Mouse (Mus musculus): ENCODE results near the gene Casp12. TPM values are rescaled to one million over a fixed set of nuclear protein-coding genes. Genes with fewer than 3 reads are reported as not detected.

Gene Casp12
- total and polyA plus RNA-seq, 3 experiments = not detected

DNA sequence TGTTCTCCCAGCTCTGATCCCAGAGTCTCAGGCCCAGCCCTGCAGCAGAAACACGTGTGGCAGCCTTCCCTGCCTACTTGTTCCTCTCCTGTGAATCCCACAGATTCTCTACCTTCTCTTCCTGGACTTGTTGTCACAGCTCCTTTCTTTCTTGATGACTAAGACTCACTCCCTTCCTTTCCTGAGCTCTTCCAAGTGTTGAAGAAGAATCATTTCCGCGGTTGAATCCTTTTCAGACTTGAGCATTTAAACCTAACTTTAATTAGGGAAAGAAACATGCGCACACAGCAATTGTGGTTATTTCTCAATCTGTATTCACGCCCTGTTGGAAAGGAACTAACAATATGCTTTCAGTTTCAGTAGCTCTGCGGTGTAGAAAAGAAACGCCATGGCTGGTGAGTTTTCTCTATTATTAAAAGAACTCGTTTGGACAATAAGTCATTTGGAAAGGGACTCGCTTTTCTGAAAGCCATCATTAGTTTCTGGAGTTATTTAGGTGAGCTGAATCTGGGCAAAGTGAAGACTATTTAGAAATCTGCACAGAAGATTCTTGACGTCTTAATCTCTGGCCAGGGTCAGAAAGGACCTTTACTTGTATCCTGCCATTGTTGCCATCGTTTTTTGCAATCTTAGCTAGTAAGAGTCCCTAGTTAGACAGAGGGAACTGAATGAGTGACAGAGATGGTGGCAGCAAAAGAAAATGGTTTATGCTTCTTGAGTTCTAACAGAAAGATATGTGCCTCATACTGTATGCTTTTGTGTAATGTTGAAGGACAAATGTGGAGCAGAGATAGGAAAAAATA is 46.7 kb upstream of the Casp12 start, which contains the start of gene Casp1:
Gene Casp1, plus strand, starts transcription at position 189 of the 803 bp plus-strand sequence.
- no peaks in the 10 kb centered on the region for H3K9me3 ChIP-seq (replicated peaks; ENCODE audit: insufficient read depth, low read length)
- no peak for TF ChIP-seq E2F4 (IDR thresholded peaks at IDR 0.05; ENCODE audit: borderline replicate concordance, low read depth, low read length)
- TF ChIP-seq SMC3 (IDR thresholded peaks at IDR 0.05; ENCODE audit: low read depth, low read length) = no peak
- no peak for TF ChIP-seq UBTF (IDR thresholded peaks at IDR 0.05; ENCODE audit: borderline replicate concordance, insufficient read depth, low read depth, low read length)
- TF ChIP-seq KAT2A (conservative IDR thresholded peaks at IDR 0.05; ENCODE audit: low read depth, low read length) = no peak
- no peak for TF ChIP-seq ZNF384 (IDR thresholded peaks at IDR 0.05; ENCODE audit: low read depth, low read length)
- no peak for TF ChIP-seq MXI1 (IDR thresholded peaks at IDR 0.05; ENCODE audit: low read depth, low read length)
- no peak for TF ChIP-seq POLR2AphosphoS2 (IDR thresholded peaks at IDR 0.05; ENCODE audit: low read length)
- no peak for TF ChIP-seq USF1 (IDR thresholded peaks at IDR 0.05; ENCODE audit: low read depth, low read length)
- no peak for TF ChIP-seq MYB (IDR thresholded peaks at IDR 0.05; ENCODE audit: low read depth, low read length)
- no peak for TF ChIP-seq MAZ (IDR thresholded peaks at IDR 0.05; ENCODE audit: low read depth, low read length)
- TF ChIP-seq ZKSCAN1 (IDR thresholded peaks at IDR 0.05; ENCODE audit: low read depth, low read length) = no peak
- peak within 1 kb of the TSS; percentile 13 to 28 for H3K4me3 ChIP-seq (ENCODE audit: control insufficient read depth in 1 of 2, insufficient read depth in 1 of 2, low read depth in 2 of 2, low read length in 2 of 2)
- peaks cover 0 to 2% of the 10 kb centered on the region in 2 experiments; a peak in 1 of 4 replicates for H3K36me3 ChIP-seq (ENCODE audit: control insufficient read depth in 1 of 2, insufficient read depth in 2 of 2, low read length in 2 of 2)
- H3K9ac ChIP-seq (ENCODE audit: control insufficient read depth, low read depth, low read length, poor library complexity, severe bottlenecking) = peak within 1 kb of the TSS; percentile 28; the same call in 1 of the 2 replicates
- no peaks in the 10 kb centered on the region for H3K27me3 ChIP-seq (ENCODE audit: control insufficient read depth in 1 of 2, insufficient read depth in 2 of 2, low read length in 2 of 2)
- H3K4me1 ChIP-seq (ENCODE audit: control insufficient read depth in 1 of 2, insufficient read depth in 2 of 2, low read length in 2 of 2) = no peaks in the 10 kb centered on the region
- H3K27ac ChIP-seq (ENCODE audit: control insufficient read depth, low read depth, low read length) = no peak within 1 kb of the TSS
- no peaks in the 10 kb centered on the region for H3K79me2 ChIP-seq (ENCODE audit: control insufficient read depth, insufficient read depth, low read length, poor library complexity)
- peak; percentile 37 for DNase-seq (ENCODE audit: low read depth, low spot score)

GRCm38 (mm10) chr9:5299132-5299381 is 46.2 kb upstream of the Casp12 start:
- Histone ChIP-seq H3K4me3 (ENCODE audit: control insufficient read depth in 1 of 2, insufficient read depth in 1 of 2, low read depth in 2 of 2, low read length in 2 of 2) (peak overlapping the region in 1 of 2 experiments; percentile 28; a peak in 2 of 4 replicates), H3K27ac (ENCODE audit: control insufficient read depth, low read depth, low read length) (no peak overlapping the region), H3K79me2 (ENCODE audit: control insufficient read depth, insufficient read depth, low read length, poor library complexity) (no peaks in the 10 kb centered on the region), H3K4me1 (ENCODE audit: control insufficient read depth in 1 of 2, insufficient read depth in 2 of 2, low read length in 2 of 2) (no peaks in the 10 kb centered on the region), H3K9ac (ENCODE audit: control insufficient read depth, low read depth, low read length, poor library complexity, severe bottlenecking) (peak overlapping the region; percentile 28; the same call in 1 of the 2 replicates), H3K27me3 (ENCODE audit: control insufficient read depth in 1 of 2, insufficient read depth in 2 of 2, low read length in 2 of 2) (no peaks in the 10 kb centered on the region), H3K36me3 (ENCODE audit: control insufficient read depth in 1 of 2, insufficient read depth in 2 of 2, low read length in 2 of 2) (peaks cover 0 to 2% of the 10 kb centered on the region in 2 experiments; a peak in 1 of 4 replicates), H3K9me3 (replicated peaks; ENCODE audit: insufficient read depth, low read length) (no peaks in the 10 kb centered on the region)
- DNase-seq (ENCODE audit: low read depth, low spot score) = peak; percentile 44
- TF ChIP-seq BHLHE40 (IDR thresholded peaks at IDR 0.05; ENCODE audit: borderline replicate concordance, low read depth, low read length) (no peak), POLR2AphosphoS2 (IDR thresholded peaks at IDR 0.05; ENCODE audit: low read length) (no peak), ZNF384 (IDR thresholded peaks at IDR 0.05; ENCODE audit: low read depth, low read length) (no peak), USF1 (IDR thresholded peaks at IDR 0.05; ENCODE audit: low read depth, low read length) (no peak), JUND (IDR thresholded peaks at IDR 0.05; ENCODE audit: low read depth, low read length) (peak; percentile 49; the same call in 1 of the 2 replicates), MXI1 (IDR thresholded peaks at IDR 0.05; ENCODE audit: low read depth, low read length) (no peak), ZMIZ1 (IDR thresholded peaks at IDR 0.05; ENCODE audit: low read depth, low read length) (no peak)

Measured in MEL (cell line).